In the genomic region with DNA sequence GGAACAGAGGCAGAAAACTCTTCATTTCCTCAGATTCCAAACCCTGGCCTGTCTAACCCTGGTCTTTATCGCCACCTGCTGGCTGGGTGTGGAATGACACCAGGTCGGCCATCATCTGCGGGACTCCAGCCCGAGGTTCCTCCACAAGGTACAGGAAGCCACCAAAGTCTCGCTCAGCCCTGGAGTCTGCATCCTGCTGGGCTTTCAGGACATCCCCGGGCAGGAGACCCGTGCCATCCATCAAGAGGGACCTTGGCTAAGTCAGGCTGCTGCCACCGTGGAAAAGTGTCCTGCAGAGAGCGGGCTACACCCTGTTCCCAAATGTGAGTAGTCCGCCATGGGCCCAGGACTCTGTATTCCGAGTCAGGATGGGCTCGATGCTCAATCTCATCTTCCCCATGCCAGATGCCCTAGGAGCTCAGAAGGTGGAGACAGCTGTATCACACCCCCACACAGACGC, we compare ENCODE assay signal across 8 mouse cellular contexts.
DNase-seq lines count a peak whose midpoint lies in the region; ATAC-seq lines count a peak whose summit lies in the region.

No protein-coding gene starts in this region.

- no peaks in the 10 kb centered on the region for H3K36me3 ChIP-seq in heart, embryonic 14.5 days (ENCODE audit: control insufficient read depth, insufficient read depth, low read length)
- no peaks in the 10 kb centered on the region for H3K36me3 ChIP-seq in liver, embryonic 12.5 days
- H3K36me3 ChIP-seq in stomach, embryonic 14.5 days (ENCODE audit: control insufficient read depth, insufficient read depth, low read length), result no peaks in the 10 kb centered on the region

- peak; percentile 95 to 96 for DNase-seq in B cell, adult 2 months
- DNase-seq in brain, adult 2 months (ENCODE audit: low read depth, low spot score), result peak; percentile 74
- DNase-seq in fibroblast of lung, adult 2 months (ENCODE audit: low read depth), result peak; percentile 27
- DNase-seq in kidney, postnatal 10 days, result peak; percentile 92
- DNase-seq in natural killer cell, adult 2 months (ENCODE audit: low spot score in 2 of 2), result peak; percentile 82 to 87

- no peak overlapping the region for H3K27ac ChIP-seq in heart, embryonic 14.5 days (replicated peaks in 1 of 2; ENCODE audit: control insufficient read depth in 1 of 2, insufficient read depth in 1 of 2, low read depth in 2 of 2, low read length in 2 of 2)
- no peak overlapping the region for H3K27ac ChIP-seq in liver, embryonic 12.5 days
- H3K27ac ChIP-seq in stomach, embryonic 14.5 days (ENCODE audit: low read length), result no peak overlapping the region

- 12% methylated on average over 13 of the region's 13 CpGs for WGBS in heart, embryonic 14.5 days
- WGBS in liver, embryonic 12.5 days (ENCODE audit: insufficient replicate concordance), result 11% methylated on average over 13 of the region's 13 CpGs
- WGBS in stomach, embryonic 14.5 days, result 8% methylated on average over 13 of the region's 13 CpGs

- no peak for ATAC-seq in heart, embryonic 14.5 days (ENCODE audit: insufficient number of reproducible peaks, insufficient read depth, low FRiP score, low read depth)
- peak; percentile 44 for ATAC-seq in liver, embryonic 12.5 days
- ATAC-seq in stomach, embryonic 14.5 days (ENCODE audit: insufficient number of reproducible peaks, insufficient read depth, low FRiP score, low read depth), result peak; percentile 65

- peaks cover 15 to 16% of the 10 kb centered on the region in 2 experiments for H3K4me1 ChIP-seq in heart, embryonic 14.5 days (ENCODE audit: control insufficient read depth in 2 of 2, insufficient read depth in 2 of 2, low read length in 2 of 2)
- peaks cover 19% of the 10 kb centered on the region for H3K4me1 ChIP-seq in liver, embryonic 12.5 days
- peaks cover 8% of the 10 kb centered on the region; the same call in 1 of the 2 replicates for H3K4me1 ChIP-seq in stomach, embryonic 14.5 days (ENCODE audit: control insufficient read depth, insufficient read depth, low read length)

- H3K4me2 ChIP-seq in heart, embryonic 14.5 days (ENCODE audit: low read length), result peak overlapping the region; percentile 63
- H3K4me2 ChIP-seq in liver, embryonic 12.5 days, result peak overlapping the region; percentile 59
- H3K4me2 ChIP-seq in stomach, embryonic 14.5 days (replicated peaks; ENCODE audit: low read depth, low read length), result peak overlapping the region; percentile 43

- peak overlapping the region; percentile 65 for H3K9ac ChIP-seq in heart, embryonic 14.5 days (ENCODE audit: low read length)
- H3K9ac ChIP-seq in liver, embryonic 12.5 days, result no peak overlapping the region
- 0 out of 2 replicates have a peak overlapping the region, but pooled peaks have one; percentile 21 for H3K9ac ChIP-seq in stomach, embryonic 14.5 days (replicated peaks; ENCODE audit: low read depth, low read length)

- no peaks in the 10 kb centered on the region for H3K9me3 ChIP-seq in heart, embryonic 14.5 days (ENCODE audit: control insufficient read depth, low read length)
- no peaks in the 10 kb centered on the region for H3K9me3 ChIP-seq in liver, embryonic 12.5 days (replicated peaks)
- no peaks in the 10 kb centered on the region for H3K9me3 ChIP-seq in stomach, embryonic 14.5 days (ENCODE audit: control insufficient read depth, low read depth, low read length)

- no peaks in the 10 kb centered on the region for H3K27me3 ChIP-seq in heart, embryonic 14.5 days (ENCODE audit: control insufficient read depth, insufficient read depth, low read length)
- H3K27me3 ChIP-seq in liver, embryonic 12.5 days (replicated peaks), result peaks cover 35% of the 10 kb centered on the region
- H3K27me3 ChIP-seq in stomach, embryonic 14.5 days (ENCODE audit: control insufficient read depth, insufficient read depth, low read length), result no peaks in the 10 kb centered on the region

- H3K4me3 ChIP-seq in heart, embryonic 14.5 days (ENCODE audit: control insufficient read depth in 1 of 2, insufficient read depth in 1 of 2, low read depth in 1 of 2, low read length in 2 of 2), result peak overlapping the region; percentile 22 to 25; a peak in 3 of 4 replicates
- H3K4me3 ChIP-seq in liver, embryonic 12.5 days, result peak overlapping the region; percentile 23; the same call in 1 of the 2 replicates
- peak overlapping the region; percentile 17; the same call in 1 of the 2 replicates for H3K4me3 ChIP-seq in stomach, embryonic 14.5 days (ENCODE audit: low read depth, low read length)

Comparison
In these comparisons a context has a peak if more than half of its experiments do, and no peak if none do; other contexts are left out.
1. DNase-seq: peak in every context shown above with its lines; median percentile 96 in B cell, adult 2 months; 92 in kidney, postnatal 10 days; 84 in natural killer cell, adult 2 months; 74 in brain, adult 2 months; 27 in fibroblast of lung, adult 2 months.